Mouse (Mus musculus) neural tube, embryonic 13.5 days (tissue): ENCODE results near the gene 6030408B16Rik. TPM values are rescaled to one million over a fixed set of nuclear protein-coding genes. Genes with fewer than 3 reads are reported as not detected.

Experiments
- ATAC-seq: fragments of 200-750 bp; cut with Nextera tagmentation; 2 replicates; pipeline ENCODE4 v1.8.0; 2017; ENCODE audit warnings: low read depth, mild to moderate bottlenecking, moderate TSS enrichment, moderate library complexity
- H3K27ac ChIP-seq: fragments of 300-500 bp; sonication (generic); replicated peaks from 2 replicates; pipeline ENCODE4 v1.5.1; 2015; ENCODE audit warnings: moderate library complexity, mild to moderate bottlenecking, inconsistent platforms
- H3K27me3 ChIP-seq: fragments of 300-500 bp; sonication (generic); 2 replicates; pipeline ENCODE4 v1.6.1; 2015; ENCODE audit warnings: mild to moderate bottlenecking, inconsistent platforms
- H3K36me3 ChIP-seq: fragments of 300-500 bp; sonication (generic); 2 replicates; pipeline ENCODE4 v1.6.1; 2015; ENCODE audit warnings: mild to moderate bottlenecking, inconsistent platforms
- H3K4me1 ChIP-seq: fragments of 300-500 bp; sonication (generic); replicated peaks from 2 replicates; pipeline ENCODE4 v1.6.1; 2015; ENCODE audit warnings: inconsistent platforms
- H3K4me2 ChIP-seq: fragments of 300-500 bp; sonication (generic); 2 replicates; pipeline ENCODE4 v1.6.1; 2015; ENCODE audit warnings: inconsistent platforms, mild to moderate bottlenecking, moderate library complexity
- H3K4me3 ChIP-seq: fragments of 300-500 bp; sonication (generic); 2 replicates; pipeline ENCODE4 v1.5.1; 2015; ENCODE audit warnings: mild to moderate bottlenecking, inconsistent platforms
- H3K9ac ChIP-seq: fragments of 300-500 bp; sonication (generic); 2 replicates; pipeline ENCODE4 v1.6.1; 2015; ENCODE audit warnings: moderate library complexity, mild to moderate bottlenecking, inconsistent platforms
- H3K9me3 ChIP-seq: fragments of 300-500 bp; sonication (generic); 2 replicates; pipeline ENCODE4 v1.6.1; 2016; ENCODE audit warnings: inconsistent platforms
- WGBS: fragments of 180-500 bp; shearing (Covaris S2); methylation state at CpG from one replicate; pipeline ENCODE4 v1.1.7; 2015; 5-methylcytosine and 5-hydroxymethylcytosine counted together
- polyA plus RNA-seq: library from polyadenylated mRNA; unstranded; fragments of >200 nt; fragmentation: Nextera tagmentation; extraction: Ambion mirVana; gene quantifications from 2 replicates; pipeline ENCODE4 v1.2.1, GENCODE M21; 2015

6030408B16Rik gene
- 0.43 and 0.60 TPM in 2 replicates for polyA plus RNA-seq

DNA sequence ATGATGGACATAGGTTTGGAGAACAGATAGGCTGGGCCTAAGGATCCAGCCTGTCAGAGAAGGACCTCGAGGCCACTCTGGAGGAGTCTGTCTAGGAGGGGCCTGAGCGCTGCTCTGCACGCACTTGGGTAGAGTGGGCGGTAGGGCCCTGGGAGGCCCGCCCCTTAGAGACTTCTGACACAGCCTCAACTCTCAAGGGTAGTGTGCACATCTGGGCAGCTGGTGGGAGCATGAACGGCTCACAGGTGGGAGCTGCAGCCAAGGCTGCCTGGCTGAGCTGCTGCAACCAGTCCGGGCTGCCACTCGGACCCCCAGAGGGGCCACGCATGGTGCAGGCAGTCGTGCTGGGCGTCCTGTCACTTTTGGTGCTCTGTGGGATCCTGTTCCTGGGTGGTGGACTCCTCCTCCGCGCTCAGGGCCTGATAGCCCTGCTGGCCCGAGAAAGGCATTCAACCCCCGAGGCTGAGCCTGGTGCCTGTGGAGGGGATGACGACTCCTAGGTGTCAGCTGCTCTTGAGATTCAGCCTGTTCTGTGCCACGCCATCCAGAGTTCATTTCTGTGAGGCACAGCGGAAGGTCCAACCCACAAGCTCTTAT lies at the start of gene 6030408B16Rik:
6030408B16Rik (plus strand) TSS at position 188 of the 597 bp plus-strand sequence.
- 63% methylated on average over 18 of the region's 18 CpGs for WGBS
- Histone ChIP-seq H3K4me1 (peaks cover 2% of the 10 kb centered on the region; the same call in 1 of the 2 replicates), H3K27ac (no peak within 1 kb of the TSS), H3K9ac (peak within 1 kb of the TSS; percentile 8; the same call in 1 of the 2 replicates), H3K4me2 (no peak within 1 kb of the TSS), H3K27me3 (no peaks in the 10 kb centered on the region), H3K4me3 (no peak within 1 kb of the TSS), H3K36me3 (peaks cover 46% of the 10 kb centered on the region), H3K9me3 (no peaks in the 10 kb centered on the region)
- ATAC-seq: no peak

- no peak overlapping the region for H3K27ac ChIP-seq
- no peaks in the 10 kb centered on the region for H3K9me3 ChIP-seq
- H3K4me2 ChIP-seq: no peak overlapping the region
- 72% methylated on average over 3 of the region's 3 CpGs for WGBS
- no peak overlapping the region for H3K9ac ChIP-seq
- H3K27me3 ChIP-seq: no peaks in the 10 kb centered on the region
- no peaks in the 10 kb centered on the region for H3K36me3 ChIP-seq
- no peak for ATAC-seq
- peaks cover 19% of the 10 kb centered on the region for H3K4me1 ChIP-seq
- no peak overlapping the region for H3K4me3 ChIP-seq
These were observed 49.0 kb upstream of the 6030408B16Rik start for GRCm38 (mm10) chr15:101244012-101244411.

- Histone ChIP-seq H3K27ac (peak overlapping the region; percentile 78), H3K4me1 (peaks cover 11% of the 10 kb centered on the region), H3K27me3 (no peaks in the 10 kb centered on the region), H3K9me3 (no peaks in the 10 kb centered on the region), H3K4me2 (peak overlapping the region; percentile 55), H3K4me3 (peak overlapping the region; percentile 46), H3K36me3 (no peaks in the 10 kb centered on the region), H3K9ac (peak overlapping the region; percentile 66)
- ATAC-seq: peak; percentile 98
- 2% methylated on average over 56 of the region's 56 CpGs for WGBS
These were observed 46.5 kb upstream of the 6030408B16Rik start for GRCm38 (mm10) chr15:101246231-101247154.

DNA sequence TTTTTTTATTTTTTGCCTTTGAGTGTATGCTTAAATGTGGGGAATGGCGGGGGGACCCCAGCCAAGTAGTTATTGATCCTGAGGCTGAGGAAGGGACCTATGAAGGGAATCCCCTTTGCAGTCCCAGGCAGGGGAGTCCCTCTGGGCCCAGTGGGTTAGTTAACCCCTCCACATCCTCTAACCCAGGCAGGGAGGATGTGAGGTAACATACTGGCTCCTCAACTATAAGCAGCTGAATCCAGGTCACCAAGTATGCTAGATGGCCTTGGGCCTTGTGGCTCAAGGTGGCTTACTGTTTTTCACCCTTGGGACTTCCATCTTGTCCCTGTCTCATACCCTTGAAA lies 45.9 kb upstream of the 6030408B16Rik start:
- Histone ChIP-seq H3K27ac (no peak overlapping the region; the same call in 1 of the 2 replicates), H3K9me3 (no peaks in the 10 kb centered on the region), H3K4me2 (peak overlapping the region; percentile 55), H3K9ac (peak overlapping the region; percentile 61; the same call in 1 of the 2 replicates), H3K36me3 (no peaks in the 10 kb centered on the region), H3K27me3 (no peaks in the 10 kb centered on the region), H3K4me3 (no peak overlapping the region), H3K4me1 (peaks cover 11% of the 10 kb centered on the region)
- no peak for ATAC-seq
- WGBS: 89% methylated on average over 1 of the region's 1 CpGs

- Histone ChIP-seq H3K4me3 (no peak overlapping the region), H3K27ac (0 out of 2 replicates have a peak overlapping the region, but pooled peaks have one; percentile 1), H3K9ac (no peak overlapping the region), H3K4me1 (peaks cover 11% of the 10 kb centered on the region), H3K36me3 (no peaks in the 10 kb centered on the region), H3K4me2 (no peak overlapping the region), H3K9me3 (no peaks in the 10 kb centered on the region), H3K27me3 (0 out of 2 replicates have a peak, but pooled peaks cover 5% of the 10 kb centered on the region)
- ATAC-seq: no peak
- WGBS: 67% methylated on average over 5 of the region's 5 CpGs
These were observed 44.8 kb upstream of the 6030408B16Rik start for GRCm38 (mm10) chr15:101248029-101248710.

DNA sequence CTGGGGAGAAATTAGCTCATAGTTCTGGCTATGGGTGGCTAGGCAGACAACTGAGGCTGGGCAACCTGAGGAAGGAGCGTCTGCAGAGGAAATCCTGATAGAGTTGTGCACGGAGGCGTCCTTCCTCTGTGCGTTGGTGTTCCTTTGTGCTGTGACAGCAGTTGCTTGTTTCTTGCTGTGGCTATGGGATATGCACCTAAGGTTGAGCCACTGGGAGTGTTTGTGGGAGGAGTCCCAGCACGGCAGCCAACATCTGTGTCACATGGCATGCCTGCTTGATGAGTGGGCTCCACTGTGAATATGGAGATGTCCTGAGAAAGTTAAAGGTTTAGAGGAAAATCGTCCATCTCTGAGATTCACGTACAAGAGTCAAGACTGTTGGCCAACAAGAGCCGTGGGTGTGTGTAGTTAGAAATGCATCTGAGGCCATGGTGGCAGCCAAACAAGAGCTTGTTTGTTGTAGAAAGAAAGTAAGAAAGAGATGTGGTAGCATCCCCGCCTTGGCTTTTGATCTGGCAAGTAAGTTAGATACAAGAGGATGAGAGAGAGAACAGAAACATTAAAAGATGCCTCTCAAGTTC lies 42.7 kb upstream of the 6030408B16Rik start:
- H3K4me1 ChIP-seq: peaks cover 25% of the 10 kb centered on the region
- no peak for ATAC-seq
- H3K27me3 ChIP-seq: 0 out of 2 replicates have a peak, but pooled peaks cover 6% of the 10 kb centered on the region
- H3K4me2 ChIP-seq: no peak overlapping the region
- H3K36me3 ChIP-seq: no peaks in the 10 kb centered on the region
- H3K27ac ChIP-seq: no peak overlapping the region
- H3K9me3 ChIP-seq: no peaks in the 10 kb centered on the region
- WGBS: 81% methylated on average over 9 of the region's 9 CpGs
- H3K4me3 ChIP-seq: no peak overlapping the region
- H3K9ac ChIP-seq: no peak overlapping the region

DNA sequence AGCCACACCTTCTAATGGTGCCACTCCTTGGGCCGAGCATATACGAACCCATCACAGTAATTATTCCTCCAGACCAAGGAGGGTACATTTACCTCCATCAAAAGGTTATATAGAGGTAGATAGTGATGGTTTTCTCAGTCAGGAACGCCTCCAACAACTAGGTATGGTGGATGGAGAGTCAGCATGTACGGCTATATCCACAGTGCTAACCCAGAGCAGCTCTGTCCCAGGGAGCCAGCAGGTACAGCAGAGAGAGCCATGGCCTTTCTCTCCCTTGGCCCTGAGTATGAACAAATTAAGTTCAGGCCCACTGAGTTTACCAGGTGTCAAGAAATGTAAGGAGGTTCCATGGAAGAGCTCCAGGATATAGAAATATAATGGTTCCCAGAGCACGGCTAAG lies 41.1 kb upstream of the 6030408B16Rik start:
- Histone ChIP-seq H3K9ac (no peak overlapping the region), H3K9me3 (no peaks in the 10 kb centered on the region), H3K4me2 (no peak overlapping the region), H3K27ac (no peak overlapping the region), H3K4me1 (peaks cover 18% of the 10 kb centered on the region), H3K4me3 (no peak overlapping the region), H3K36me3 (no peaks in the 10 kb centered on the region), H3K27me3 (0 out of 2 replicates have a peak, but pooled peaks cover 6% of the 10 kb centered on the region)
- no peak for ATAC-seq
- 92% methylated on average over 5 of the region's 5 CpGs for WGBS

- H3K4me2 ChIP-seq: no peak overlapping the region
These were observed 40.4 kb upstream of the 6030408B16Rik start for GRCm38 (mm10) chr15:101252614-101253013.

DNA sequence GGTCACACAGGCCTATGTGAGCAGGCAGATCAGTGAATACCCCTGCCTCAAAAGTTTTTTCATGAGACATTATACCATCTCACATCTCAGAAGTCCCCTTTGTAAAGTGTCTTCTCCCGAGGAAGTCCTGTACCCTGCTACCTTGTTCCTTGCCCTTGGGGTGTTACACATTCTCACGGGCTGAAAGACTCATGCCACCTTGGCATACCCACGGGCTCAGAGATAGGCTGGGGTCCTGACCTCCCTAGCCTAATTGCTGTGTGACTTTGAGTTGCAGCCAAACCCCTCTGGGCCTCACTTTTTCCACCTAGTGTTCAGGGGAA lies 39.5 kb upstream of the 6030408B16Rik start:
- Histone ChIP-seq H3K9ac (peak overlapping the region; percentile 89), H3K27ac (peak overlapping the region; percentile 50), H3K9me3 (no peaks in the 10 kb centered on the region), H3K27me3 (0 out of 2 replicates have a peak, but pooled peaks cover 6% of the 10 kb centered on the region), H3K4me3 (peak overlapping the region; percentile 63), H3K4me1 (peaks cover 14% of the 10 kb centered on the region), H3K4me2 (peak overlapping the region; percentile 82), H3K36me3 (no peaks in the 10 kb centered on the region)
- peak; percentile 7 for ATAC-seq
- WGBS: 40% methylated on average over 3 of the region's 3 CpGs

More at GRCm38 (mm10) chr15:101252614-101253013, 40.4 kb upstream of the 6030408B16Rik start:
- peaks cover 14% of the 10 kb centered on the region for H3K4me1 ChIP-seq
- H3K9me3 ChIP-seq: no peaks in the 10 kb centered on the region
- 0 out of 2 replicates have a peak, but pooled peaks cover 6% of the 10 kb centered on the region for H3K27me3 ChIP-seq
- H3K27ac ChIP-seq: no peak overlapping the region
- no peak overlapping the region for H3K4me3 ChIP-seq
- H3K36me3 ChIP-seq: no peaks in the 10 kb centered on the region
- ATAC-seq: no peak
- 90% methylated on average over 6 of the region's 6 CpGs for WGBS
- H3K9ac ChIP-seq: no peak overlapping the region

DNA sequence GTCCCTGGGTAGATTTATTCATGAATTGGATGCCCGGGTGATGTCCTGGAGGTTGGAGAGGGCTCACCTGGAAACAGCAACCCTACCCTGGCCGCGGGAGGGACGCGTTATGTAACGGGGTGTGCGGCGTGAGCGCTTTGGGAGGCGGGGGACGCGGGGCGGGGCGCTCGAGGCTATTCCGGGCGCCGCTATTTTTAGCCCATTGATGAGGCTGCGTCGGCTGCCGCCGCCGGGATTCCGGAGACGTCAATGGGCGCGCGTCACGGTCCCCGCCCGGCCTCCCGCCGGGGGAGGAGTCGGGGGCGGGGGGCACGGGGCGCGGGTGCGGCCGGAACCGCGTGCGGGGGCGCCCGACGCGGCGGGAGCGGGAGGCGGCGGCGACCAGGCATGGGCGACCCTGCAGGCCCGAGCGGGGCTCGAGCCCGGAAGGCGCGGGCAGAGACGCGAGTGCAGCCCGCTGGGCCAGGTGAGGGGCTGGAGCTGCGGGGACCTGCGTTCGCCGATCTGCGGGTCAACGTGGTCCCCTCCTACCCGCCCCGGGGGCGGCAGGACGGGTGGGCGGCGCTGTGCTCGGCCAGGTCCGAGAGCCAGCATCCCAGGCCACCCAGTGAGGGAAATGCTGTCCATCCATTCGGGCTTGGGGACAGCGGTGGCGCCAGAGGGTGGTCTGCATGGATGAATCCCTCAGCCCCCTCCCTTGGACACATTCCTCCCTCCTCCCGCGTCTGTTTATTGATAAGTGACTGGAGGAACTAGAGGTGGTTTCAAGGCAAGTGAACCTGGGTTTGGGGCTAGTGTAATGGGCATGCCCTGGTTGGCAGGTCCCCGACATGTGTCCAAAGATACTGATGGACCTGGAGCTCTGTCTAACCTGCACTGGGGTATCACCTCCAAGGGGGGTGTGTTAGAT lies 38.9 kb upstream of the 6030408B16Rik start, which contains the start of gene Nr4a1:
Nr4a1 (plus strand) TSS at position 384 of the 910 bp plus-strand sequence.
- Histone ChIP-seq H3K4me1 (peaks cover 14% of the 10 kb centered on the region), H3K9ac (peak within 1 kb of the TSS; percentile 89), H3K4me3 (peak within 1 kb of the TSS; percentile 63), H3K9me3 (no peaks in the 10 kb centered on the region), H3K27me3 (0 out of 2 replicates have a peak, but pooled peaks cover 6% of the 10 kb centered on the region), H3K4me2 (peak within 1 kb of the TSS; percentile 82), H3K27ac (peak within 1 kb of the TSS; percentile 50), H3K36me3 (no peaks in the 10 kb centered on the region)
- peak; percentile 47 for ATAC-seq
- under 1% methylated on average over 80 of the region's 82 CpGs for WGBS
